Mouse (Mus musculus): ENCODE measurements around the gene Ppig.

Ppig gene

DNA sequence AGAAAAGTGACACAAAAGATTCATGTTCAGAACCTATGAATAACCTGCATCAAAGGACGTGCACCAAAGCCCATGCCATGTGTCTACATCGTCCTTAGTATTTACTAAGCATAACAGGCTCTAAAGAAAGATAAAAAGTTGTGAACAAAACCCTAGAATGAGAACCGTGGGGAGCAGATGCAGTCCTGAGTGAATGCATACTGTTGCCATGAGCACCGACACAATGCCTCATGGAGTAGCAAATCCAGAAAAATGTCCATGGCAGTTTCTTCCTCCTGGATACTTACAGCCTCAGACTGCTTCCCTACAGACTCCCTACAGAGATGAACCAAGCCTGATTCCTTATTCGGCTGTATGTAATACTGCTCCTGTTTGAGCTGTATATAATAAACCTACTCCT is 38.6 kb downstream of the Ppig start:
- DNase-seq (ENCODE audit: low read depth, low spot score): no peak

DNA sequence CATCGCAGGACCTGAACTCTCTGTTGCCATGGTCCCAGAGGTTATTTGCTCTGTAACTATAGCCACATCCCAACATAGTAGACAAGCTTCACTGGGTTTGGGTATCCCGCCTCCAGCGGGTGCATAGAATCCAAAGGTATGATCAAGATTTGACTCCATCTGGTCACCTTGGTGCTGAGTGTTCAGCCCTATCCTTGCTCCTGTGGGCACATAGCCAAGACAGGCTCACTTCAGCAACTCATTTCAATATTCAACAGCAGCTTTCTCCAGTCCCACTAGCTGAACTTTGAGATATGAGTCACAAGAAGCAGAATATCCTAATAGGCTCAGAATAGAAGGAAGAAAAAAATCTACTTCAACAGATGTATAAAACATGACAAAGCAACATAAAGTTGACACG is 41.0 kb downstream of the Ppig start:
- no peak for DNase-seq (ENCODE audit: low read depth, low spot score)

DNA sequence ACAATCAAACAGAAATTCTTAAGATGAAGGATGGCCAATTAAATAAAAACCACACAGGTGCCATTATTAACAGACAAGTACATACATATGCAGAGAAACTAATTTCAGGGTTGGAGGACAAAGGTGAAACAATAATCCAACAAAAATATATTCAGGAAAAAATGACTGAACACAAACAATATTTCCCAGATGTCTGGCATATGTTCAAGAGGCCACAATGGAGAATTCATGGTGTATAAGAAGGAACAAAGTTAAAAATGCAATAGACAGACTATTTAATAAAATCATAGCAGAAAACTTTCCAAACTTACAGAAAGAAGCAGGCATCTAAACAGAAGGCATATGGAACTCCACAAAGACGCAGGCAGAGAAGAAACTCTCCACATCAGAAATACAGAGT is 42.4 kb downstream of the Ppig start:
- no peak for DNase-seq (ENCODE audit: low read depth, low spot score)

DNA sequence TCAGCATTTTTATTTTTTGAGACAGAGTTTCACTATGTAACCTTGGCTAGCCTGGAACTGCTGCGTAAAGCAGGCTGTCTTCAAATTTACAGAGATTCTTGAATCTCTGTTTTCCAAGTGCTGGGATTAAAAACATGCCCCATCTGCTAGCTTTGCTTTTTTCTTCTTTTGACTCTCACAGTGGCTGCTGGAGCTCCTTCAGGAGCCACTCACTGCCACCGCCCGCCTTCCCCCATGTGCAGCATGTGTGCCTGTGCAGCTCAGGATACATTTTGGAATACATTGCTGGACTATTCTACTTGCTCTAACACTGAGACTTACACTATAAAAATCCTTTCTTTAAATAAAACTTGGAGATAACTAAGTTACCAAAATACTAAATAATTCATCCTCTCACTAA is 51.0 kb downstream of the Ppig start:
- peak; percentile 72 for DNase-seq (ENCODE audit: low read depth, low spot score)

DNA sequence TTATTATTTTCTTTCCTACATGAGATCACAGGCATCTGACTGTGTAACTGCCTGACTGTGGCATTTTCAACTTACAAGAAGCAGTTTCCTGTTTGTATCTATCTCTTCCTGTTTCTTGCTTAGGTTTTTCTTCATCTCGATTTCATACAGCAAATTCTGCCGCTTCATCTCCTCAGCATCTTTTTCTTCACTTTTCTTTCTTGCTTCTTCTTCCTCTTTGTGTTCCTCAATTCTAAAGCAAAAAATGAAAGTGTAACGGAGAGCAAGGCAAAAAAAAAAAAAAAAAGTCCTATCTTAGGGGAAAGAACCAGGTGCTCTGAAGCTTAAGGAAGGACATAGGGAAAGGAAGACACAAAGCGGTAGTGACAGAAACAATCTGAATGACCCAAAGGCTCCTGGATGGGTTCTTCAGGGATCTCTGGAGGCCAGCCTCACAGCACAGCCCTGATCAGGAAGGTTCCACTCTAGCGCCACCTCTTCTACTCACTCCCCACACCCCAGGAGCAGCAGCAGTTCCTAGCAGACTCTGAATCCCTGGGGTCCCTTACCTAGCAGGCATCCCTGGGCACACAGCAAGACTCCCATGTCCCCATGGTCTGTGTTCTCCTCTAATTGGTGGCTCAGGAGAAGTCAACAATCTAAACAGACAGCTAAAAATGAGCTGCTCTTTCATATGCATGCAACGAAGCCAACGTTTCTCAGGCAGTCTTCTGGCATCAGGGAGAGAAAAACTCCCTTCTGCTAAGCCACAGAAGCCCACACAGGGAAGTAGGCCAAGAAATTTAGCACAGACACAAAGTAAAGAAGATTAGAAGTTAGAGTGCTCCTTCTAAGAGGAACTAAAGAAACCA is 55.9 kb downstream of the Ppig start:
- peak; percentile 53 for DNase-seq (ENCODE audit: low read depth, low spot score)

DNA sequence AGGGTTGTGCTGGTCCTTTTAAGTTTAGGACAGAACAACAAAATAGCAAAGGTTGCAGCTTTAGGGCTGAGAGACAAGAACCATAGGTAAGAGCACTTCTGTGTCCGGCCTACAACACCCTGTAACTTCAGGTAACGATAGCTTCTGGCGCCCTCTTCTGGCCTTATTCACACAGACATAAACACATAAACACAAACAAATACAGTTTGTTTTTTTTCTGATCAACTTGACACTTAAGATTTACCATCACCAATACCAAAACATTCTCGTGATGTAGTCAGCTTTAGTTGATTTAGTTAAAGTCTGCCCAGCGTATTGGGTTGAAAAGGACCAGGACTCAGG is 56.5 kb downstream of the Ppig start:
- no peak for DNase-seq (ENCODE audit: low read depth, low spot score)

DNA sequence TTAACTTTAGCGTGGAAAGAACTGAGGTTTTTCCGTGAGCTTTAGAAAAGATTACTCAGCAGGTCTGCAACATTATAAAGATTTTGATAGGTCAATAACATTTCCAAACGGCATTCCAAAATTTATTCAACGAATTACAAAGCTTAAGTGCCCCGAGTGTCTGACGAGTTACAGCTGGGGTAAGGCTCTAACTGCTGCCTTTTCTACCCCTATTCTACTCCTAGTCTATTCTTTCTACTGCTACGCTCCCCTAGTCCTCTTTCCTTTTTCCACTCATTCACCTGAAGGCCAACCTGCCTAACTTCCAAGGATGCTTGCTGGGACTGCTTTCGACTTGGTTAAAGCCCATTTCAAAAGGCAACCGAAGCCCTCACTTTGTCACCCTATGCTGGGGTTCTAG is 66.6 kb downstream of the Ppig start:
- DNase-seq (ENCODE audit: low read depth, low spot score): no peak

DNA sequence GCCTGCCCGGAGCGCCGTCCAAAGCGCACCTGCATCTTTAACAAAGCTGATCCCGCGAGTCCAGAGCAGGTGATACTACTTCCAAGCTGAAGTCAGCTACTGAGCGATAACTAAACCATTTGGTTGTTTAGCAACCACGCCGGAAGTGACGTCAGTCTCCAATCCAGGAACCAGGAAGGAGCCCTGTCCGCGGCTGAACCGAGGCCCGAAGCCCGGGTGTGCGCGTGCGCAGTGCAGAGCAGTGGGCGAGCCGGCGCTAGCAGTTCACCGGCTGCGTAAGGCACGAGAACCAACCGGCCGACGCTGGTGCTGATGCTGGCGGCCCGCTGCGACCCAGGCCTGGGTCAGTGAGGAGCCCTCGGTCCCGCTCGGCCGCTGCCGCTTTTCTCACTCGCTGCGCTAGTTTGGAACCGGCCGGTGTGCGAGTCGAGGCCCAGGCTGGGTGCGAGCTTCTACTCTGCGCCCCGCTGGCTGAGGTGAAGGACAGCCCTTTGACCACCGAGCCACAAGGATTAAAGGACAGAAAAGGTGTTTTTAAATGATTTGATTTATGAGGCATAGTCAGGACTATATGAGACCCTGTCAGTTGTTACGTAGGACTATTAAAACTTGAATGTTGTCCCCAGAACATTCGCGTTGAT is 67.2 kb downstream of the Ppig start, which contains the start of the genes Ccdc173 and Phospho2:
Gene Ccdc173 (minus strand): TSS at position 147 of the 641 bp plus-strand sequence.
Gene Phospho2 (plus strand): TSS at position 195 of the 641 bp plus-strand sequence.
- peak; percentile 98 for DNase-seq (ENCODE audit: low read depth, low spot score)

DNA sequence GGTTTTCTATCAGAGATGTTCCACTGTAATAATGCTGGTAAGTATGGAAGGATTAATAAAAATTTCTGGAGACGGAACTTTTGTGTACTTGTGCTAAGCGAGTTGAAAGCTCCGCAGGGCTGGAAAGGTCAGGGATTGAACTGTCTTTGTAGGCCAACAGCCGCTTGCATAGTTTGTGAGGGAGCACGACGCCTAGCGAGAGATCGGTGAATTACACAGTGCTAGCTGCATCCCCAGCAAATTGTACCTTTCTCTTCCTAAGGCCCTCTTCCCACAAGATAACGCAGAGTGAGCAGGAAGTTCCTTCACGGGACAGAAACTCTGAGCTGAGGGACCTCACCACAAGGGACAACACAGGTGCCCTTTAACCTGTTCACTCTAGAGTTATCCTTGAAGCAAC is 67.9 kb downstream of the Ppig start:
- DNase-seq (ENCODE audit: low read depth, low spot score): peak; percentile 78

DNA sequence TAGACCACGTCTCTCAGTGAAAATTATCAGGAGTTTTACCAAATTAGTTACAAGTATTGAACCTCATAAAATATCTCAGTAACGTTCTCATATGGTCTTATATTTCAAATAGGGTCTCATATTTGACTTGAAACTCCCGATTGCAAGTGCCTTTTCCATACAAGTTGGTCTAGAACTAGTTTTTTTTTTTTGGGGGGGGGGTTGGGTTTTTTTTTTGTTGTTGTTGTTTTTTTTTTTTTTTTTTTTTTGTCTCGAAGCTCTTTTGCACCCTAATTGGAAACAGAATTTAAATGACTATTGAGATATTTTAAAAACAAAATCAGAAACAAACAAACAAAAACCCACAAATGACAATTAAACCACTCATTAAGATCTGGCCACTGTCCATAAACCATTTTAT is 68.4 kb downstream of the Ppig start:
- no peak for DNase-seq (ENCODE audit: low read depth, low spot score)

DNA sequence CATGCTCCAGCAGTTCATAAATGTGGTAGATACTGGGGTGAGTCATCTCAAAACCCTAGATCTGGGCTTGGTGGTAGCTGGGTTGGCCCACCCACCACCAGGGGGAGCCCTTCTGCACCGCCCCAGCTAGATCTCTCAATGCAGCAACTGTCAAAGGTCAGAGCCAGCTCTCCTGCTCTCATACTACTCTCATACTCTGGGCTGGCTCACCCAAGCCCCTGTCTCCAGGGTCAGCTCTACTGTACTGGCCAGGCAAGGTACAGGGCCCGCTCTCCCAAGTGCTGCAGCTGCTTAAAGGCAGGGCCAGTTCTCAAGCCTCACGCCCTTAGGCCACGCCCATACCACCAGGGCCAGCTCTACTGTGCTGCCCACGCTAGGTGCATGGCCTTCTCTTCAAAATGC is 80.6 kb downstream of the Ppig start:
- DNase-seq (ENCODE audit: low read depth, low spot score): no peak

All from telencephalon, adult 2 months (tissue).